Mouse (Mus musculus) CH12.LX (cell line): ENCODE results near the gene BC003965.
A peak's percentile ranks its signal among the peaks of the same experiment; 100 is the strongest.

Experiments
- CHD2 ChIP-seq: IDR thresholded peaks from 2 replicates; pipeline ENCODE4 v1.6.1; 2011; ENCODE audit warnings: low read length, improper control_type of control experiment
- CTCF ChIP-seq, 2 experiments: IDR thresholded peaks in 1 of 2; conservative IDR thresholded peaks in 1 of 2; 2 replicates each; pipeline ENCODE4 v1.5.1; 2011 to 2012; ENCODE audit warnings: low read depth in 2 of 2, low read length in 2 of 2, improper control_type of control experiment in 1 of 2, inconsistent platforms in 1 of 2, mild to moderate bottlenecking in 1 of 2, moderate library complexity in 1 of 2
- E2F4 ChIP-seq: IDR thresholded peaks from 2 replicates; pipeline ENCODE4 v1.6.1; 2011; ENCODE audit warnings: low read depth, low read length, improper control_type of control experiment; ENCODE audit not compliant: insufficient replicate concordance
- EP300 ChIP-seq: IDR thresholded peaks from 2 replicates; pipeline ENCODE4 v1.6.1; 2011; ENCODE audit warnings: low read length, improper control_type of control experiment
- ETS1 ChIP-seq: conservative IDR thresholded peaks from 2 replicates; pipeline ENCODE4 v1.6.1; 2012; ENCODE audit warnings: low read depth, mild to moderate bottlenecking, inconsistent platforms, low read length, improper control_type of control experiment, moderate library complexity
- HCFC1 ChIP-seq: IDR thresholded peaks from 2 replicates; pipeline ENCODE4 v1.6.1; 2012; ENCODE audit warnings: low read depth, mild to moderate bottlenecking, inconsistent platforms, low read length, improper control_type of control experiment
- JUND ChIP-seq: conservative IDR thresholded peaks from 2 replicates; pipeline ENCODE4 v1.6.1; 2011; ENCODE audit warnings: low read depth, low read length, improper control_type of control experiment
- MAFK ChIP-seq: IDR thresholded peaks from 2 replicates; pipeline ENCODE4 v1.6.1; 2011; ENCODE audit warnings: low read length, improper control_type of control experiment; ENCODE audit not compliant: insufficient replicate concordance
- MEF2A ChIP-seq: IDR thresholded peaks from 2 replicates; pipeline ENCODE4 v1.6.1; 2014; ENCODE audit warnings: low read depth, mild to moderate bottlenecking, inconsistent platforms, low read length, improper control_type of control experiment, borderline replicate concordance
- POLR2A ChIP-seq: IDR thresholded peaks from 2 replicates; pipeline ENCODE4 v1.6.1; 2011; ENCODE audit warnings: low read depth, mild to moderate bottlenecking, improper control_type of control experiment, low read length
- RAD21 ChIP-seq: IDR thresholded peaks from 2 replicates; pipeline ENCODE4 v1.6.1; 2011; ENCODE audit warnings: low read depth, mild to moderate bottlenecking, low read length, improper control_type of control experiment, moderate library complexity
- SIN3A ChIP-seq: IDR thresholded peaks from 2 replicates; pipeline ENCODE4 v1.6.1; 2012; ENCODE audit warnings: low read length, improper control_type of control experiment, inconsistent platforms
- TBP ChIP-seq: conservative IDR thresholded peaks from 2 replicates; pipeline ENCODE4 v1.6.1; 2011; ENCODE audit warnings: low read depth, low read length, improper control_type of control experiment

GRCm38 (mm10) chr17:25184129-25184691, at the start of gene BC003965:
- TF ChIP-seq CHD2 = peak; percentile 42; the same call in 1 of the 2 replicates
- TF ChIP-seq CTCF (conservative IDR thresholded peaks at IDR 0.05 in 1 of 2, IDR thresholded peaks at IDR 0.05 in 1 of 2; ENCODE audit: low read depth in 2 of 2, low read length in 2 of 2) = no peak
- TF ChIP-seq E2F4 = 0 out of 2 replicates have a peak, but pooled peaks have one; percentile 20
- TF ChIP-seq EP300 = no peak
- TF ChIP-seq HCFC1 = peak; percentile 99
- peak; percentile 97 for TF ChIP-seq POLR2A
- TF ChIP-seq JUND = 0 out of 2 replicates have a peak, but pooled peaks have one; percentile 8
- TF ChIP-seq RAD21 = no peak
- TF ChIP-seq TBP = peak; percentile 84
- TF ChIP-seq MEF2A = peak; percentile 83; the same call in 1 of the 2 replicates
- TF ChIP-seq ETS1 = peak; percentile 40; the same call in 1 of the 2 replicates
- TF ChIP-seq SIN3A = peak; percentile 99
- no peak for TF ChIP-seq MAFK
